Mouse (Mus musculus) CD4-positive, CD25-positive, alpha-beta regulatory T cell, adult 9 weeks (primary cell): Measurements from ENCODE around the gene Pxmp4. TPM values are rescaled to one million over a fixed set of nuclear protein-coding genes. Genes with fewer than 3 reads are reported as not detected.

ENCODE experiments used
- polyA plus RNA-seq: library from polyadenylated mRNA; unstranded; fragments of 100-300 nt; shearing (Covaris generic); gene quantifications from one replicate; pipeline ENCODE4 v1.2.1, GENCODE M21; 2017

Gene Pxmp4
- polyA plus RNA-seq = 31.1 TPM

DNA sequence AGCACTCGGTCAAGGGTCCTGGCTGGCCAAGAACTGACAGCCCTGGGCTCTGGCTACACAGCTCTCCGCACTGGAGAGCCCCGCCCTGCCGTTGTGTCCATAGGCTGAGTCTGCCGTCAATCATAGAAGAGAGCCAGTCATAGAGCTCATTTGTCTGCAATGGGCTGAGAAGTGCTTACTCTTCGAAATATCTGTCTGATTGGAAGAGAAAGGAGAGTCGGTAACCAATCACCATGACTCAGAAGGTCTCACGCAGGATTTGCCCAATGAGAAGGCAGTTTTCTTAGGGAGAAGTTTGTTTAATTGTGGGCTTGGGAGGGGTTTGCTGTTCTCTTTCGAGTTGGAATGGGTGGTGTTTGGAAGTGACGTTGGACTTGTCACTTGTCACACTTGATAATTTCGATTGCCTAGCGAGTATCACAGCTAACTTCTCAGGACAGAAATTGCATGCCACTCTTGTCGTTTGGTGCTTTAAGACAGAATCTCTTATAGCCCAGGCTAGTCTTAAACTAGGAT, at the start of gene Pxmp4:
TSS of gene Pxmp4 (minus strand) at position 71 of the 516 bp plus-strand sequence.

DNA sequence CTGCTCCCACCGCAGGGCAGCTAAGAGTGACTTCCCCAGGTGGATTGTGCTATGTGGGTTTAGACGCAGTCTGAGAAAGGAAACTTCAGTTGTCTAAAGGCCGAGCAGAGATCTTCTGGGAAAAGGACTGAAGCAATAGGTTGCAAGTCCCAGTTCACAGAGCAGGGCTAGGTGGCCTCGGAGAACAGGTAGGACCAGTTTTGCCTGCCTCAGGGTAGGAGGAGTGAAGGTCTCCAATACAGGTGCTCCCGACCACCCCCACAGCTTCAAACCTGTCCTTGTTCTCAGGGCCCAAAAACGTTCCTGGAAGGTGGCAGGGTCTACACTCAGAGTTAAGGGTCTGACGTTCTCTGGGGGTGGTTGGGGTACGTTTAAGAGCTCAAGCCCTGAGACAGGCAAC, 47.9 kb upstream of the Pxmp4 start, which contains the start of gene Chmp4b:
TSS of gene Chmp4b (plus strand) at position 343 of the 400 bp plus-strand sequence.

DNA sequence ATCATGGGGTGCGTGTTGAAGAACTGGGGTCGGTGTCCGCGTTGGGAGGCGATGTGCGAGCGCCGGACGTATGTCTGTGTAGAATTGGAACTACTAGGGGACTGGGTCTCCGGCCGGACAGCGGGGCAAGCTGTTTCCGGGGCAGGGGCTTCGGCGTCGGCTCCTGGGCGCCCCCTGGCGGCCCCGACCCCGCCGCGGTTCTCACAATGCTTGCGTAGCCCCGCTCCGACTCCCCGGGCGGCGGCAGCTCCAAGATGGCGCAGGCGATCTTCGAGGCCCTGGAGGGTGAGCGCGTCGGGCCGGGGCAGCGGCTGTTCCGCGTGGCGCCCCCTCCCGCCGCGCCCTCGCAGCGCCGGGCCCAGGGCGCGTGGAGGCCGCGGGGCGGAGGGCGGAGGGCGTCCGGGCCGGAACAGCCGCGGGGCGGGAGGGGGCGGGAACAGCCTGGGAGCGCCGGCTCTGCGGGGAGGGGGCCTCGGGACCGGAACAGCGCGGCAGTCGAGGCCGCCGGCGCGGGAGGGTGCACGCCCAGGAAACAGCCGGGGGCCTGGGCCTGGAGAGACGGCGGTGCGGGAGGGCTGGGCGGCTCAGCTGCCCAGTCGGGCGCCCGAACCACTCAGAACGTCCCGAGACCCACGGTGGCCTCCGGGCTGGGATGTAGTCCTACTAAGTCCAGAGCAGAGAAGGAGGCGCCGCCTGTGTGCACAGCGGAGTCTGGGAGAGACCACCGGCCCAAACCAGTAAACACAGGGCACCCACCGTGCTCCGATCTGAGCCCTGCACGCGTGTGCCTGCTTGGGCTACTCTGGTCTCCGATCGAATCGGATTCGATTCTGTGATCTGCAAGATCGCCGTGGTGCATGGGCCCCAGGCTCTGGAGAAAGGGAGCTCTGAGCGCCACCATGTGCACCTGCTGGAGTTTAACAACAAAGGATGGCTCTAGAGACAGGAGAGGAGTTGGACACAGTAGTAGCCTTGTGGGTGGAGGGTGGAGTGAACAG, 9.9 kb upstream of the Pxmp4 start, which contains the start of the genes Zfp341 and 4930519P11Rik:
TSS of gene Zfp341 (plus strand) at position 180 of the 998 bp plus-strand sequence.
TSS of gene 4930519P11Rik (minus strand) at position 320 of the 998 bp plus-strand sequence.

DNA sequence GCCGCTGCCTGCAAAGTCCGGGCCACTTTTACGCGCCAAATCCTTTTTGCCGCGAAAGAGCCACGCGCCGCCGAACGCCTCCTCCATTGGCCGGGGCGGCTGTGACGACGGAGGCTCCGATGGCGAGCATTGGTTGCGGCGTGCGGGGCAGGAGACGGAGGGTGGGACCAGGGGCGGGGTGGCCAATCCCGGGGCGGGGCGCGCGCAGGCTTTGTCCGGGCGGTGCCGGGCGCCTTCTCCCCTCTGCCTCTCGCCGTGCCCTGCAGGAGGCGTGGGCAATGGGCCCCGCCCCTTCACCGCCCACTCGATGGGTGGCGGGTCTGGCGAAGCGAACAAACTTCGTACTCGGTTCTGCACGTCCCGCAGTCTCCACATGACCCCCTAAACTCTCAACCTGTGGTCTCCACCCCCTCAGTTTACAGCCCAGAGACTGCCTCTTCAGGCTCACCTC, 33.6 kb downstream of the Pxmp4 start, which contains the start of gene E2f1:
TSS of gene E2f1 (minus strand) at position 57 of the 451 bp plus-strand sequence.

DNA sequence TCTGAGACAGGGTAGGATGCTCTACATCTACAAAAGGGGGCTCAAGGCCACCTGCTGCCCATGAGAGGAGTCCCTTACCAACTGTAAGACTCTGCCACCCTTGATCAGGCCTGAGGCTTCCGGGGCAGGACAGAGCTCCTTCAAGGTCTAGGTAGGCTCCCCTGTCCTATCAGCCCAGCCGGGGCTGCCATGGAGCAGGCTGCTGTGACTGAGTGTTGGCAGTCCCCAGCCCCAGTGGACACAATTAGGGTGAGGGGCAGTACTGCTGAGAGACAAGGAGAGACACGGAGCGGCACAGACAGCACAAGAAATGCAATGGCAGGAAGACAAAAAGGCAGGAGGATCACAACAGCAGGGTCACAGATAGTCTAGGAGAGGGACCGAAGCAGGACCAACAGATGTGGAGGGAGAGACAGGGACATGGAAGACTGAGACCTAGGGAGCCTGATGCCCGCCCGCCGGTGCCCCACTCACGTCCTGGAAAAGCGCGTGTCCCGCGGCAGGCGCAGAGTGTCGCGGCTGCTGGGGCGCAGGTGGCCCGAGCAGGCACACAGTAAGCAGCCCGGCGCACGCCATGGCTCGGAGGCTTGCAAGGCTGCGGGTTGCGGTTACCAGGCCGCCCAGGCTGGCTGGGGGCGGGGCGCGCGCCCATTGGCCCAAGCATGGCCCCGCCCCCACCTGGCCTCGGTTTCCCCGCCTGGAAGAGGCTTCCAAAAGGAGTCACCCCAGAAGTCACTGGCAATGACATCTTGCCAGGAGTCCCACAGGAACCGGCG, 45.1 kb downstream of the Pxmp4 start, which contains the start of gene Necab3:
TSS of gene Necab3 (minus strand) at position 627 of the 776 bp plus-strand sequence.

DNA sequence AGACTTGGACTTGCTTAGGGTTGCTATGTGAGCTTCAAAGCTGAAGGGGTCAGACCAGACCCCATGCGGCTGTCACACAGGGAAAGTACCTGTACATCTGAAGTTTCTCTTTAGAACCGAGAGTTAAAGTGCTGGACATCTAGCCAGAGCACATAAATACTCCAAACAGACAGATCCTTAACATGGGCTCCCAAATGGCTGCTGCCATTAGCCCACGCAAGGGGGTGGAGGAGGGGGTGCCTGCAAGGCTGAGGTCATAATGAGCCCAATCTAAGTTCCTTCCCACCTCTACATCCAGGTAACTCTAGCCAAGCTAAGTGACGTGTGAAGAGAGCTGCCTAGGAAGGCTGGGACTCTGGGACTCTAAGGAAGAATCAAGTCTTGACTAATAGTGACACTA, 52.0 kb downstream of the Pxmp4 start, which contains the start of gene Actl10:
TSS of gene Actl10 (plus strand) at position 301 of the 400 bp plus-strand sequence.

DNA sequence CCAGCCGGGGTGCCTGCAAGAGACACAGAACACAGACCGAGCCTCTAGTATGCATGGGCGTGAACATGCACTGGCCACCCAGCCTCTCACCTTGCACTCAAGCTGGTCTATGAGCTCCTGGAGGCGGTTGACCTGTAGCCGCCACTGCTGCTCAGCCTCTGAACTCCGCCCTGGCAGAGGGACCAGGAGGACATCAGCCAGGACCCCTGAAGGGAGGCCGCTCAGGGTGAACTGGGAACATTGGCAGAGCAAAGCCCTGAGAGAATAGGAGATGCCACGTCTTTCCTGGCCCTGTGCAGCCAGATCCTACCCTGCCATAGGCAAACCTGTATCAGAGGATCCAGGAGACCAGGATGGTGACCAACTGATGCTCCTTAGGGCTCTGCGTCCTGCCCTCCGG, 56.8 kb downstream of the Pxmp4 start, which contains the start of gene 1700003F12Rik:
TSS of gene 1700003F12Rik (plus strand) at position 375 of the 400 bp plus-strand sequence.

Other genes starting within 250 kb of the Pxmp4 start
- gene Cdk5rap1, start 230.7 kb downstream of the Pxmp4 start, polyA plus RNA-seq = 37.6 TPM
- not detected for gene Snta1, start 195.6 kb downstream of the Pxmp4 start, polyA plus RNA-seq
- 13.9 TPM for gene Cbfa2t2, start 167.2 kb downstream of the Pxmp4 start, polyA plus RNA-seq
- gene 1700003F12Rik, start 56.6 kb downstream of the Pxmp4 start, polyA plus RNA-seq = not detected
- not detected for gene Actl10, start 51.9 kb downstream of the Pxmp4 start, polyA plus RNA-seq
- 0.66 TPM for gene Necab3, start 44.8 kb downstream of the Pxmp4 start, polyA plus RNA-seq
- 0.65 TPM for gene E2f1, start 33.8 kb downstream of the Pxmp4 start, polyA plus RNA-seq
- 0.45 TPM for gene Zfp341, start 9.6 kb upstream of the Pxmp4 start, polyA plus RNA-seq
- gene 4930519P11Rik, start 9.7 kb upstream of the Pxmp4 start, polyA plus RNA-seq = not detected
- 5.7 TPM for gene Chmp4b, start 48.0 kb upstream of the Pxmp4 start, polyA plus RNA-seq
- gene Gm14214, start 166.3 kb upstream of the Pxmp4 start, polyA plus RNA-seq = not detected
- gene Raly, start 187.4 kb upstream of the Pxmp4 start, polyA plus RNA-seq = 18.0 TPM
- gene a, start 187.7 kb upstream of the Pxmp4 start, polyA plus RNA-seq = not detected